Mouse (Mus musculus): Measurements from ENCODE around the gene Egfl8.

Gene Egfl8

GRCm38 (mm10) chr17:34583397-34583796 is 32.4 kb downstream of the Egfl8 start:
- in situ Hi-C loops (cut with MboI, MseI): loop anchor here in 1 of 2 experiments (25.0 kb wide), 1 partner anchor 1679 kb away; the partner anchor contains the start of genes Rpp21 and Trim39

- in situ Hi-C loops (cut with MboI, MseI): loop anchor here in 1 of 2 experiments (25.0 kb wide), 1 partner anchor 1680 kb away; the partner anchor contains the start of genes Rpp21 and Trim39
These were observed 33.2 kb downstream of the Egfl8 start for GRCm38 (mm10) chr17:34582528-34582927.

- in situ Hi-C loops (cut with MboI, MseI): loop anchor here in 1 of 2 experiments (25.0 kb wide), 1 partner anchor 1684 kb away; the partner anchor contains the start of genes Rpp21 and Trim39
These were observed 37.7 kb downstream of the Egfl8 start for GRCm38 (mm10) chr17:34578070-34578469.

GRCm38 (mm10) chr17:34576577-34576976 is 39.2 kb downstream of the Egfl8 start:
- in situ Hi-C loops (cut with MboI, MseI): loop anchor here in 1 of 2 experiments (25.0 kb wide), 1 partner anchor 1686 kb away; the partner anchor contains the start of genes Rpp21 and Trim39

- in situ Hi-C loops (cut with MboI, MseI): no loop called here
These were observed 43.4 kb downstream of the Egfl8 start for GRCm38 (mm10) chr17:34572361-34572760.

- in situ Hi-C loops (cut with MboI, MseI): no loop called here
These were observed 43.9 kb downstream of the Egfl8 start for GRCm38 (mm10) chr17:34571875-34572274.

GRCm38 (mm10) chr17:34569919-34570318 is 45.9 kb downstream of the Egfl8 start:
- in situ Hi-C loops (cut with MboI, MseI): loop anchor here in 1 of 2 experiments (10.0 kb wide), 2 partner anchors 145 to 425 kb away; partner anchors contain the start of gene H2-DMb2

- in situ Hi-C loops (cut with MboI, MseI): loop anchor here in 1 of 2 experiments (10.0 kb wide), 2 partner anchors 146 to 424 kb away; partner anchors contain the start of gene H2-DMb2
These were observed 47.4 kb downstream of the Egfl8 start for GRCm38 (mm10) chr17:34568421-34568820.

GRCm38 (mm10) chr17:34567311-34567710 is 48.5 kb downstream of the Egfl8 start:
- in situ Hi-C loops (cut with MboI, MseI): loop anchor here in 1 of 2 experiments (10.0 kb wide), 2 partner anchors 147 to 423 kb away; partner anchors contain the start of gene H2-DMb2

GRCm38 (mm10) chr17:34564796-34565195 is 51.0 kb downstream of the Egfl8 start:
- in situ Hi-C loops (cut with MboI, MseI): loop anchor here in 1 of 2 experiments (10.0 kb wide), 2 partner anchors 150 to 420 kb away; partner anchors contain the start of gene H2-DMb2

- in situ Hi-C loops (cut with MboI, MseI): loop anchor here in 1 of 2 experiments (10.0 kb wide), 2 partner anchors 151 to 419 kb away; partner anchors contain the start of gene H2-DMb2
These were observed 51.8 kb downstream of the Egfl8 start, which contains the start of gene Notch4 for GRCm38 (mm10) chr17:34564003-34564421. TSS of gene Notch4 (plus strand) at chr17:34564268.

- in situ Hi-C loops (cut with MboI, MseI): loop anchor here in 1 of 2 experiments (10.0 kb wide), 2 partner anchors 151 to 419 kb away; partner anchors contain the start of gene H2-DMb2
These were observed 52.4 kb downstream of the Egfl8 start for GRCm38 (mm10) chr17:34563354-34563753.

Data from T-helper 17 cell (primary cell).